Mouse (Mus musculus): ENCODE measurements at regions not wholly inside any gene's neighbourhood (a gene's known extent, or its start where the extent isn't known, plus 50 kb on each side); places are given as distances from the start of the nearest gene placed in this dataset.

DNA sequence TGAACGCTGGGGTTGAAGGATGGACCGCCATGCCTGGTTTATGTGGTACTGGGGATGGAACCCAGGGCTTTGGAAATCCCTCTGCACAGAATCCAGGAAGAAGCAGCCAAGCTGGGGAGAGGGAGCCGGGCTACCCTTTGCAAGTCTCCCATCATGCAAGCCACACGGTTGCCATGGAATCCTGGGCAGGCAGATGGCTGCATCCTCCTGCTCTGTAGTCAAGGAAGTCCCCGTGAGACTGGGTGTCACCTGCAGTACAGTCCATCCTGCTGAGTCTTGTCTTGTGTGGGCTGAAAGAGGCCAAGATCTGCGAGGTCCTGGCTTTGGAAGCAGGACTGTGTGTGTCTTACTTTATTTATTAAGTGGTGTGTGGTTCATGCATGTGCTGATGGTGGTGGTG is 117.5 kb upstream of the S1pr3 start:
- TF ChIP-seq CTCF (IDR thresholded peaks at IDR 0.05) (no peak), EP300 (IDR thresholded peaks at IDR 0.05; ENCODE audit: insufficient read depth, low read depth, low read length) (no peak), POLR2A (IDR thresholded peaks at IDR 0.05; ENCODE audit: insufficient read depth, low read depth, low read length) (no peak)

Data from heart, adult 2 months (tissue).